Mouse (Mus musculus): Measurements from ENCODE around the gene Krtap20-2. TPM values are rescaled to one million over a fixed set of nuclear protein-coding genes. Genes with fewer than 3 reads are reported as not detected.
"Not testable (repeated sequence)": the region's sequence is repeated elsewhere in the genome, so short reads cannot be mapped to it uniquely, and the experiment has no call there.

Krtap20-2 gene
- not detected in 2 replicates for polyA plus RNA-seq (2016; fragmentation: Nextera tagmentation; extraction: Ambion mirVana)

DNA sequence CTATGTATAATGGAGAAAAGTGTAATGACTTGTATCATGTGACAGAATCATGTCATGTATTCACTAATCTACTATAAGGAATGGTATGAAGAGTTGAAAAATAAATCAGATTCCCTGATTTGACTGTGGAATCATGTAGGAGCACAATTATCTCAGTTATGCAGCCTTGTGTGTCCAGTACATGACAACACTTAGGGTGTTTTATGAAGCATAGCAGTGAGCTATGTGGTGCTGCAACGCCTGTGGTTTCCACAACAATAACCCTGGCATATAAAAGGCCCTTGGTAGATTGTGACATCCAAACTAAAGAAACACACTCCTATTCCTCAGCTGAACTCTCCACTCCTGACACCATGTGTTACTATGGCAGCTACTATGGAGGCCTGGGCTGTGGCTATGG is at the start of gene Krtap20-2:
Krtap20-2 (plus strand) TSS at position 301 of the 400 bp plus-strand sequence.
- no peak within 1 kb of the TSS for H3K4me2 ChIP-seq
- no peak within 1 kb of the TSS for H3K4me3 ChIP-seq
- H3K4me1 ChIP-seq (replicated peaks): no peaks in the 10 kb centered on the region
- no peak within 1 kb of the TSS for H3K27ac ChIP-seq (ENCODE audit: poor library complexity, severe bottlenecking)
- peaks cover 4% of the 10 kb centered on the region; the same call in 1 of the 2 replicates for H3K9me3 ChIP-seq (replicated peaks)
- 63% methylated on average over 1 of the region's 1 CpGs for WGBS
- H3K9ac ChIP-seq: no peak within 1 kb of the TSS
- H3K27me3 ChIP-seq (replicated peaks): no peaks in the 10 kb centered on the region
- H3K36me3 ChIP-seq: no peaks in the 10 kb centered on the region
- no peak for ATAC-seq (ENCODE audit: insufficient number of reproducible peaks, low FRiP score)

- Histone ChIP-seq H3K4me1 (replicated peaks) (no peaks in the 10 kb centered on the region), H3K27me3 (replicated peaks) (no peaks in the 10 kb centered on the region), H3K27ac (ENCODE audit: poor library complexity, severe bottlenecking) (no peak within 1 kb of the TSS), H3K36me3 (no peaks in the 10 kb centered on the region), H3K4me3 (no peak within 1 kb of the TSS), H3K9me3 (replicated peaks) (peaks cover 11% of the 10 kb centered on the region), H3K4me2 (no peak within 1 kb of the TSS), H3K9ac (no peak within 1 kb of the TSS)
- ATAC-seq (ENCODE audit: insufficient number of reproducible peaks, low FRiP score): no peak
- 78% methylated on average over 4 of the region's 4 CpGs for WGBS
Observed at GRCm38 (mm10) chr16:89157652-89158051, 48.0 kb upstream of the Krtap20-2 start, which contains the start of gene Gm9789. Gene Gm9789 (plus strand): TSS chr16:89157952.

GRCm38 (mm10) chr16:89169190-89169589 is 36.5 kb upstream of the Krtap20-2 start, which contains the start of gene Gm7735:
Gene Gm7735 (plus strand): TSS chr16:89169490.
- not testable (repeated sequence) for H3K9ac ChIP-seq; H3K9me3 ChIP-seq (replicated peaks); H3K4me2 ChIP-seq; ATAC-seq (ENCODE audit: insufficient number of reproducible peaks, low FRiP score); H3K36me3 ChIP-seq; H3K4me3 ChIP-seq; H3K27ac ChIP-seq (ENCODE audit: poor library complexity, severe bottlenecking); H3K4me1 ChIP-seq (replicated peaks); H3K27me3 ChIP-seq (replicated peaks)

GRCm38 (mm10) chr16:89174435-89174834 is 31.2 kb upstream of the Krtap20-2 start, which contains the start of gene 1110057P08Rik:
Gene 1110057P08Rik (plus strand): TSS chr16:89174735.
- 62% methylated on average over 2 of the region's 2 CpGs for WGBS
- H3K4me2 ChIP-seq: no peak within 1 kb of the TSS
- H3K36me3 ChIP-seq: no peaks in the 10 kb centered on the region
- H3K4me3 ChIP-seq: no peak within 1 kb of the TSS
- no peaks in the 10 kb centered on the region for H3K27me3 ChIP-seq (replicated peaks)
- H3K9ac ChIP-seq: no peak within 1 kb of the TSS
- H3K9me3 ChIP-seq (replicated peaks): no peaks in the 10 kb centered on the region
- H3K27ac ChIP-seq (ENCODE audit: poor library complexity, severe bottlenecking): no peak within 1 kb of the TSS
- ATAC-seq (ENCODE audit: insufficient number of reproducible peaks, low FRiP score): no peak
- H3K4me1 ChIP-seq (replicated peaks): no peaks in the 10 kb centered on the region

DNA sequence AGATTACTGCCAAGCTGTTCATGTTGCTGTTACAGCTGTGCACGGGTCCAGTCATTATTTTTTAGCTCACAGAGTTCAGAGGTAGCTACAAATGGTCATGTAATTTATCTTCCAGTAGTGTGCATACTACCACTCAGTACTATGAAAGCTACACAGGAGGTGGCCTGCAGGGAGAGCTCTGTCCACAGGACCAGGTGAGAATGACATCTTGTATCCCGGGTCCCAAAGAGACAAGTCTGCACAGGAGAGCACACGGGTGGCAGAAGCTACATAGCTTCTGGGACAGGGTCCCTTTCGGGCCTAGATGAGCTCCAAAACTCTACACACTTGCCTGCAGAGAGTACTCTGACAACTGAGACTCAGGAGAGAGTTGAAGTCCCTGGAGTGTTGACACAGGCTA is 17.0 kb upstream of the Krtap20-2 start:
- Histone ChIP-seq H3K4me2 (no peak overlapping the region), H3K27ac (ENCODE audit: poor library complexity, severe bottlenecking) (no peak overlapping the region), H3K4me3 (no peak overlapping the region), H3K4me1 (replicated peaks) (no peaks in the 10 kb centered on the region), H3K36me3 (no peaks in the 10 kb centered on the region), H3K27me3 (replicated peaks) (no peaks in the 10 kb centered on the region), H3K9ac (no peak overlapping the region), H3K9me3 (replicated peaks) (peaks cover 4% of the 10 kb centered on the region; the same call in 1 of the 2 replicates)
- no peak for ATAC-seq (ENCODE audit: insufficient number of reproducible peaks, low FRiP score)
- 73% methylated on average over 4 of the region's 4 CpGs for WGBS

Other genes with a start within 250 kb of the Krtap20-2 start
- not detected in 2 replicates for gene Krtap16-3, start 243.0 kb upstream of the Krtap20-2 start, polyA plus RNA-seq (2016; fragmentation: Nextera tagmentation; extraction: Ambion mirVana)
- gene Krtap22-2, start 195.1 kb upstream of the Krtap20-2 start, polyA plus RNA-seq (2016; fragmentation: Nextera tagmentation; extraction: Ambion mirVana): not detected in 2 replicates
- not detected in 2 replicates for gene Gm10229, start 190.6 kb upstream of the Krtap20-2 start, polyA plus RNA-seq (2016; fragmentation: Nextera tagmentation; extraction: Ambion mirVana)
- not detected in 2 replicates for gene Krtap6-1, start 174.2 kb upstream of the Krtap20-2 start, polyA plus RNA-seq (2016; fragmentation: Nextera tagmentation; extraction: Ambion mirVana)
- not detected in 2 replicates for gene Gm10228, start 164.4 kb upstream of the Krtap20-2 start, polyA plus RNA-seq (2016; fragmentation: Nextera tagmentation; extraction: Ambion mirVana)
- gene Krtap6-5, start 158.0 kb upstream of the Krtap20-2 start, polyA plus RNA-seq (2016; fragmentation: Nextera tagmentation; extraction: Ambion mirVana): not detected in 2 replicates
- not detected in 2 replicates for gene 1110025L11Rik, start 141.9 kb upstream of the Krtap20-2 start, polyA plus RNA-seq (2016; fragmentation: Nextera tagmentation; extraction: Ambion mirVana)
- gene Krtap6-3, start 121.8 kb upstream of the Krtap20-2 start, polyA plus RNA-seq (2016; fragmentation: Nextera tagmentation; extraction: Ambion mirVana): not detected in 2 replicates
- gene Gm6358, start 65.0 kb upstream of the Krtap20-2 start, polyA plus RNA-seq (2016; fragmentation: Nextera tagmentation; extraction: Ambion mirVana): not detected in 2 replicates
- gene Gm10061, start 54.8 kb upstream of the Krtap20-2 start, polyA plus RNA-seq (2016; fragmentation: Nextera tagmentation; extraction: Ambion mirVana): not detected in 2 replicates
- not detected in 2 replicates for gene Gm9789, start 47.9 kb upstream of the Krtap20-2 start, polyA plus RNA-seq (2016; fragmentation: Nextera tagmentation; extraction: Ambion mirVana)
- gene Gm7735, start 36.4 kb upstream of the Krtap20-2 start, polyA plus RNA-seq (2016; fragmentation: Nextera tagmentation; extraction: Ambion mirVana): not detected in 2 replicates
- gene 1110057P08Rik, start 31.1 kb upstream of the Krtap20-2 start, polyA plus RNA-seq (2016; fragmentation: Nextera tagmentation; extraction: Ambion mirVana): not detected in 2 replicates
- gene Krtap21-1, start 198.0 kb downstream of the Krtap20-2 start, polyA plus RNA-seq (2016; fragmentation: Nextera tagmentation; extraction: Ambion mirVana): not detected in 2 replicates
- not detected in 2 replicates for gene Krtap6-2, start 214.2 kb downstream of the Krtap20-2 start, polyA plus RNA-seq (2016; fragmentation: Nextera tagmentation; extraction: Ambion mirVana)

Data from heart, embryonic 12.5 days (tissue).